ENCODE assay signal across 8 mouse cellular contexts in genomic region chr7:45786661-45787413, GRCm38 (mm10). TPM values are rescaled to one million over a fixed set of nuclear protein-coding genes. Genes with fewer than 3 reads are reported as not detected.
DNase-seq lines count a peak whose midpoint lies in the region; ATAC-seq lines count a peak whose summit lies in the region.

No protein-coding gene starts in this region.

- peak overlapping the region; percentile 69 for H3K4me2 ChIP-seq in heart, embryonic 15.5 days
- H3K4me2 ChIP-seq in forebrain, embryonic 15.5 days (replicated peaks) = peak overlapping the region; percentile 87
- H3K4me2 ChIP-seq in limb, embryonic 12.5 days = peak overlapping the region; percentile 94

- no peak overlapping the region for H3K27ac ChIP-seq in heart, embryonic 15.5 days
- peak overlapping the region; percentile 99 for H3K27ac ChIP-seq in forebrain, embryonic 15.5 days (replicated peaks)
- peak overlapping the region; percentile 60 for H3K27ac ChIP-seq in limb, embryonic 12.5 days

- 0 out of 2 replicates have a peak overlapping the region, but pooled peaks have one; percentile 16 for H3K9ac ChIP-seq in heart, embryonic 15.5 days
- peak overlapping the region; percentile 95 for H3K9ac ChIP-seq in forebrain, embryonic 15.5 days (replicated peaks)
- H3K9ac ChIP-seq in limb, embryonic 12.5 days (replicated peaks) = peak overlapping the region; percentile 58

- H3K4me3 ChIP-seq in heart, embryonic 15.5 days = peak overlapping the region; percentile 50
- peak overlapping the region; percentile 61 for H3K4me3 ChIP-seq in forebrain, embryonic 15.5 days
- H3K4me3 ChIP-seq in limb, embryonic 12.5 days (replicated peaks) = peak overlapping the region; percentile 94

- H3K27me3 ChIP-seq in heart, embryonic 15.5 days = peaks cover 54% of the 10 kb centered on the region
- H3K27me3 ChIP-seq in forebrain, embryonic 15.5 days = no peaks in the 10 kb centered on the region
- H3K27me3 ChIP-seq in limb, embryonic 12.5 days = peaks cover 10% of the 10 kb centered on the region

- H3K36me3 ChIP-seq in heart, embryonic 15.5 days = no peaks in the 10 kb centered on the region
- peaks cover 41% of the 10 kb centered on the region for H3K36me3 ChIP-seq in forebrain, embryonic 15.5 days
- peaks cover 45% of the 10 kb centered on the region for H3K36me3 ChIP-seq in limb, embryonic 12.5 days

- 7% methylated on average over 17 of the region's 17 CpGs for WGBS in heart, embryonic 15.5 days
- 9% methylated on average over 17 of the region's 17 CpGs for WGBS in forebrain, embryonic 15.5 days
- WGBS in limb, embryonic 12.5 days = 7% methylated on average over 17 of the region's 17 CpGs

- H3K4me1 ChIP-seq in heart, embryonic 15.5 days (replicated peaks) = peaks cover 35% of the 10 kb centered on the region
- H3K4me1 ChIP-seq in forebrain, embryonic 15.5 days = peaks cover 37% of the 10 kb centered on the region
- H3K4me1 ChIP-seq in limb, embryonic 12.5 days (replicated peaks) = peaks cover 27% of the 10 kb centered on the region

- intact Hi-C loops in heart, postnatal 14 days (cut with DNase I) = no loop called here

- DNase-seq in heart, postnatal 14 days = no peak
- peak; percentile 84 for DNase-seq in cerebellum, adult 11-12 months
- peak; percentile 63 for DNase-seq in retina, embryonic 14.5 days (ENCODE audit: low spot score)
- no peak for DNase-seq in natural killer cell, adult 2 months (ENCODE audit: low spot score in 2 of 2)
- no peak for DNase-seq in ovary, postnatal 10 days (ENCODE audit: low spot score)

- H3K9me3 ChIP-seq in heart, embryonic 15.5 days (replicated peaks) = no peaks in the 10 kb centered on the region
- no peaks in the 10 kb centered on the region for H3K9me3 ChIP-seq in forebrain, embryonic 15.5 days
- peaks cover 4% of the 10 kb centered on the region; the same call in 1 of the 2 replicates for H3K9me3 ChIP-seq in limb, embryonic 12.5 days

- no peak for ATAC-seq in heart, embryonic 15.5 days (replicated peaks; ENCODE audit: insufficient number of reproducible peaks, insufficient read depth, low FRiP score, low read depth)
- 0 out of 2 replicates have a peak, but pooled peaks have one; percentile 12 for ATAC-seq in forebrain, embryonic 15.5 days (replicated peaks)
- peak; percentile 27 for ATAC-seq in limb, embryonic 12.5 days (ENCODE audit: insufficient number of reproducible peaks, insufficient read depth, low FRiP score, low TSS enrichment, low read depth)

RNA-seq across cellular contexts. Expression of gene Sult2b1, which starts 2.4 kb away (rescaled TPM):
- polyA plus RNA-seq in heart, embryonic 15.5 days (2015; fragmentation: Nextera tagmentation; extraction: Ambion mirVana) = 0.21 and 1.1 TPM in 2 replicates
- total RNA-seq in heart, postnatal 14 days (2021) = not detected
- 6.0 and 7.6 TPM in 2 replicates for polyA plus RNA-seq in forebrain, embryonic 15.5 days (2015; fragmentation: Nextera tagmentation; extraction: Ambion mirVana)
- polyA plus RNA-seq in limb, embryonic 12.5 days (2016; fragmentation: Nextera tagmentation; extraction: Ambion mirVana) = 1.6 and 1.9 TPM in 2 replicates

RNA-seq across cellular contexts. Expression of gene Lmtk3, which starts 3.3 kb away (rescaled TPM):
- polyA plus RNA-seq in heart, embryonic 15.5 days (2015; fragmentation: Nextera tagmentation; extraction: Ambion mirVana) = 0.53 TPM in 1 of 2 replicates, not detected in the other
- total RNA-seq in heart, postnatal 14 days (2021) = under 1 TPM in 1 of 2 experiments, not detected in 1; 0.12 TPM
- 21.7 and 22.9 TPM in 2 replicates for polyA plus RNA-seq in forebrain, embryonic 15.5 days (2015; fragmentation: Nextera tagmentation; extraction: Ambion mirVana)
- polyA plus RNA-seq in limb, embryonic 12.5 days (2016; fragmentation: Nextera tagmentation; extraction: Ambion mirVana) = 3.4 and 4.9 TPM in 2 replicates

RNA-seq across cellular contexts. Expression of gene Cyth2, which starts 27.5 kb away (rescaled TPM):
- 92.2 and 101 TPM in 2 replicates for polyA plus RNA-seq in heart, embryonic 15.5 days (2015; fragmentation: Nextera tagmentation; extraction: Ambion mirVana)
- total RNA-seq in heart, postnatal 14 days (2021) = 10 to 100 TPM; 73.9 to 77.1 TPM
- 376 and 383 TPM in 2 replicates for polyA plus RNA-seq in forebrain, embryonic 15.5 days (2015; fragmentation: Nextera tagmentation; extraction: Ambion mirVana)
- 171 and 175 TPM in 2 replicates for polyA plus RNA-seq in limb, embryonic 12.5 days (2016; fragmentation: Nextera tagmentation; extraction: Ambion mirVana)

RNA-seq across cellular contexts. Expression of gene Kcnj14, which starts 37.7 kb away (rescaled TPM):
- polyA plus RNA-seq in heart, embryonic 15.5 days (2015; fragmentation: Nextera tagmentation; extraction: Ambion mirVana) = 0.37 and 0.44 TPM in 2 replicates
- total RNA-seq in heart, postnatal 14 days (2021) = under 1 TPM; 0.74 to 1.00 TPM
- 0.55 and 0.98 TPM in 2 replicates for polyA plus RNA-seq in forebrain, embryonic 15.5 days (2015; fragmentation: Nextera tagmentation; extraction: Ambion mirVana)
- polyA plus RNA-seq in limb, embryonic 12.5 days (2016; fragmentation: Nextera tagmentation; extraction: Ambion mirVana) = 1.6 and 2.2 TPM in 2 replicates

RNA-seq across cellular contexts. Expression of gene Grwd1, which starts 43.9 kb away (rescaled TPM):
- 29.1 and 38.8 TPM in 2 replicates for polyA plus RNA-seq in heart, embryonic 15.5 days (2015; fragmentation: Nextera tagmentation; extraction: Ambion mirVana)
- 10 to 100 TPM in 1 of 2 experiments, 1 to 10 TPM in 1; 8.6 to 12.5 TPM for total RNA-seq in heart, postnatal 14 days (2021)
- polyA plus RNA-seq in forebrain, embryonic 15.5 days (2015; fragmentation: Nextera tagmentation; extraction: Ambion mirVana) = 46.8 and 46.9 TPM in 2 replicates
- 75.4 and 78.0 TPM in 2 replicates for polyA plus RNA-seq in limb, embryonic 12.5 days (2016; fragmentation: Nextera tagmentation; extraction: Ambion mirVana)

Comparison
In these comparisons a context has a peak if more than half of its experiments do, and no peak if none do; other contexts are left out.
1. H3K9ac ChIP-seq: peak in every context shown above with its lines; median percentile 95 in forebrain, embryonic 15.5 days; 58 in limb, embryonic 12.5 days; 16 in heart, embryonic 15.5 days.
2. DNase-seq: peak in cerebellum, adult 11-12 months (single experiment) and retina, embryonic 14.5 days (single experiment); none in heart, postnatal 14 days (0 of 2), natural killer cell, adult 2 months (0 of 2) and ovary, postnatal 10 days (single experiment).
3. Peak in every context shown above with its lines, with median percentiles within 50 percentile points of each other: H3K4me2 ChIP-seq and H3K4me3 ChIP-seq.